Mouse (Mus musculus) erythroblast, embryonic 14.5 days (primary cell): Measurements from ENCODE around the gene Arfgap2.

Experiments used
- GATA1 ChIP-seq: IDR thresholded peaks from 2 replicates; pipeline ENCODE4 v1.6.1; 2012; ENCODE audit warnings: low read length, inconsistent platforms, mixed read lengths
- TAL1 ChIP-seq: IDR thresholded peaks from 3 replicates; pipeline ENCODE4 v1.6.1; 2012; ENCODE audit warnings: low read length, inconsistent platforms, mixed read lengths

DNA sequence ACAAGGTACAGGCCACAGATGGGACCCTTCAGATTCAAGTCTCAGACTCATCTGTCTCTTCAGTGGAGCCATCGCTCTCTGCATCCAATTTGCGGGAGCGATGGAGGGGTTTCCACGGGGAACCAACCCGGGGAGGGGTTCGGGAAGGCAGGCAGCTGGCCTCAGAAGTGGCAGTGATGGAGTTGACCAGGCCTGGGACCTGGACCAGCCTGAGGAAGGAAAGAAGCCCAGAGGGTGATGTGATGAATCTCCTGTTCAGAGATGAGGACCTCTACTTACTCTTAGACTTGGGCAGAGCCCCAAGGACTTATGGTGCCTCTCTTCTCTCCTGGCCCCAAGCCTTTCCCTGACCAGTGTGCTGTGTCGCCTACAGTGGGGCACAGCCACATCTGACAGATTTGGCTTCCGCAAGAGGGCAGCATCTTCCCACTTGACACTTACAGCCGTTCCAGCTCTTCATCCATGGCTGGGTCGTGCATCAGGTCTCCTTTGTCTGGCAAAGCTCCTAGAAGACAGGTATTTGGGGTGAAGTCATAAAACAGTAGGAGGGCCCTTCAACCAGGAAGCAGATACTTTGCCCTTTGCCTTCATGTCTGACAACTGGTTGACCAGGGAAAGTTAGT lies 14.1 kb downstream of the Arfgap2 start:
- TF ChIP-seq GATA1 (no peak), TAL1 (no peak)
